Mouse (Mus musculus): ENCODE data around the gene Zfp710.

Gene Zfp710

DNA sequence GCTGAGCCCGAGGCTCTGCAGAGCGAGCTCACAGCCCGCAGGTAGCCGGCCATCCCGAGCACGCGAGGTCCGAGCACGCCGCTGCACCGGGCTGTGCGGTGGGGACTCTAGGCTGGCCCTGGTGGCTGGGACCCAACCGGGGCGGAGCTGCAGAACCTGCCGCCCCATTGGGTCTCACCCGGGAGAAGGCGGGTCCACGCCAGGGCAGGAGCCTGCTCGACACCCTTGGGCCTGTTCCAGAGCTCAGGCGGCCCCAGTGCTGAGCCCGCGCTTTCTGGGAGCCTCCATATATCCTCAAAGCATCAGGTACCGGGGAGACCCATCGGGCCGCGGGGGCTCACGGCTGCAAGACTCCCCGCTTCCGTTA lies 90.6 kb downstream of the Zfp710 start, which contains the start of gene Idh2:
Idh2 (minus strand) TSS at position 169 of the 367 bp plus-strand sequence.
- DNase-seq, result peak; percentile 91

GRCm38 (mm10) chr7:80116158-80116557 lies 91.5 kb downstream of the Zfp710 start:
- DNase-seq, result no peak

- no peak for DNase-seq
These were observed 94.6 kb downstream of the Zfp710 start for GRCm38 (mm10) chr7:80119198-80119597.

GRCm38 (mm10) chr7:80121083-80121482 lies 96.5 kb downstream of the Zfp710 start:
- DNase-seq, result no peak

DNA sequence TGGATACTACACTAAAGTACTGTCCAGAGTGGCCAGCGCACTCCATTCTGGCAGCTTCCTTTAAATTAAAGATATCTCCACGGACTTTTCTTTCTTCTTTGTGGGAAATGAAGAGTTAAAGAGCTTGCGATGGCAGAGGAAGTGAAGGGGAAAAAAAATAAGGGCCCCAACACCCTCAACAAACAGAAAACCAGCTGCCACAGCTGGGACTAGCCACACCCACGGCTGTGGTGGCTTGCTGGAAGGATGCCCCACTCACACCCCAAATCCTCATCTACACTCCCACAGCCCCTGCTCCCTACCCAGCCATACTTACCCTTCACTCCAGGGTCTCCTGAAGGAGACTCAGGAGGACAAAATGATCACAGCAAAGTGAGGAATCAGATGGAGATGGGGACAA lies 98.5 kb downstream of the Zfp710 start:
- DNase-seq, result peak; percentile 80

GRCm38 (mm10) chr7:80123672-80124071 lies 99.1 kb downstream of the Zfp710 start:
- no peak for DNase-seq

DNA sequence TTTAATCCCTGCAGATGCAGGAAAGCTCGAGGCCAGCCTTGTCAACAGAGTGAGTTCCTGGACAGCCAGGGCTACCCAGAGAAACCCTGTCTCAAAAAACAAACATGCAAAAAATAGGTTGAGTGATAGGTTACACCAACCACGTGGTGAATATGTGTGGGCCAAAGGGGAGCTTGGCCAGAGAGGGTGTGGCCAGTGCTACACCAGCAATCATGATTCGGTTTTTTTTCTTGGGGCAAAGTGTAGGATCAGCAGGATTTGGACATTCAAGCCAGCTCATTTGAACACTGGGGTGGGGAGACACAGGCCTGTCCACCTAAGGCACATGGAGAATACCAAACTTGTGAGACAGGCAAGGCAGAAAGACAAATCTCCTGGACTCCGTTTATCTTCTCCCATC lies 104.7 kb downstream of the Zfp710 start:
- DNase-seq, result no peak

GRCm38 (mm10) chr7:80130344-80131055 lies 105.9 kb downstream of the Zfp710 start:
- DNase-seq, result no peak

DNA sequence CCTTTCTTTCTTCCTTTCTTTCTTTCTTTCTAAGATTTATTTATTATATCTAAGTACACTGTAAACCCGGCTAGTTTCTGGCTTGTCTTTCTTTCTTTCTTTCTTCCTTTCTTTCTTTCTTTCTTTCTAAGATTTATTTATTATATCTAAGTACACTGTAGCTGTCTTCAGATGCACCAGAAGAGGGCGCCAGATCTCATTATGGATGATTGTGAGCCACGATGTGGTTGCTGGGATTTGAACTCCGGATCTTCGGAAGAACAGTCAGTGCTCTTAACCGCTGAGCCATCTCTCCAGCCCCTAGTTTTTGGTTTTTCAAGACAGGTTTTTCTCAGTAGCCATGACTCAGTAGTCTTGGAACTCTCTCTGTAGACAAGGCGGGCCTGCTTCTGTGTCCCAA lies 106.7 kb downstream of the Zfp710 start:
- peak; percentile 45 for DNase-seq

- DNase-seq, result peak; percentile 91
These were observed 107.9 kb downstream of the Zfp710 start for GRCm38 (mm10) chr7:80132541-80132940.

DNA sequence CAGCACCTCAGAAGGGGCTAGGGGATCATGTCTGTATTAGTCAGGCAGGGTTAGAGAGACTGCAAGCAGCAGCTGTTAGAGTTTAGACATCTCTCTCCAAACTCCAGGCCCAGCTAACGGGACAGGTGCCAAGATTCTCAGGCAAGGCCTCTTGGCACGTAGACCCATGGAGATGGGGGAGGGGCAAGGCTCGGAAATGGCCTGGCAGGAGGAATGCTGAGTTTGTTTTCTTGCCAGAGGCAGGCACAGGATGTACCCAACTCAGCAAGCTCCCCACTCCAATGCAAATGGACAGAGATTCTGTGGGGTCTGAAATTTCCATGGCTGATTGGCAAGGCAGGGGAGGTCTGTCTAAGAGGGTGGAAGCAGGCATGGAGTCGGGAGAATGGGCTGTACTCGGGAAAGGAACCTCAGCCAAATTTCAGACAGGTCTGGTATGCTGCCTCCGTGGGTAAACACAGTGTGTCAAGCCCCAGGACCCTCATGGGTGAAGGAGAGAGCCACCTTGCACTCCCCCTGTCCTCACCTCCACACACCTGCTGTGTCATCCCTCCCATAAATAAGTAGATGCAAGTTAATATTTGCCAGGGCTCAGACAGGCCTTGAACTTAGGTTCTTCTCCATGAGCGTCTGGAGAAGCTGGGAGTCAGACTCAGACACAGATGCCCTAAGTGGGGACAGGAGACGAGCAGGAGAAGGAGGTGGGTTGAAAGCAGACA lies 110.0 kb downstream of the Zfp710 start:
- no peak for DNase-seq

DNA sequence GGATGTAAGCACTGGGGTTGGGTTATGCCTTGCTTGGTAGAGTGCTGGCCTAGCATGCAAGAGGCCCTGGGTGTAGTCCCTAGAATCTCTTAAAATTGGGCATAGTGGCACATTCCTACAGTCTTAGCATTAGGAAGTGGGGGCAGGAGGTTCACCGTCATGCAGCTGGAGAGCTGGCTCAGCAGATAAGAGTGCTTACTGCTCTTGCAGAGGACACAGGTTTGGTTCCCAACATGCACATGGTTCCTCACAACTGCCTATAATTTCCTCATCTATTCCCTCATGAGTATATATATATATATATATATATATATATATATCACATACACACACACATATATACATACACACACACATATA lies 110.5 kb downstream of the Zfp710 start:
- no peak for DNase-seq

DNA sequence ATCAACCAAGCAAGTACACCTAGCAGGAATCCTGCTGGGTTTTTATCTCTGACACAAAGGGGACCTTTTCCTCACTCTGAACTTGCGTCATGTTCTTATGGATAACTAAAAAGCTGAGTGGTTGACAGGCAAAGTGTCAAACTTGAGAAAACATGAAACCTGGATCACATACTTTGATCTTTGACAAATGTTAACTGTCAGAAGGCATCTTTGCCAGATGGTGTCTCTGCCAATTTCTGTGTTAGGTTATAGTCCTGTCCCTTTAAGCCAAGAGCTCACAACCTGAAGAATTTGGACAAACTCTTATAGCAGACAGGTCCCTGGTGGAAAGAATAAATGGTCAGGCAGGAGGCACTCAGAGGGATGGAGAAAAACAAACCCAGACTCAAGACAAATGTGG lies 113.8 kb downstream of the Zfp710 start:
- no peak for DNase-seq

- DNase-seq, result peak; percentile 88
These were observed 116.2 kb downstream of the Zfp710 start for GRCm38 (mm10) chr7:80140815-80141214.

Measured in thymus, postnatal 4 days (tissue).